Mouse (Mus musculus) heart, embryonic 12.5 days (tissue): Measurements from ENCODE around the gene Olfr66. TPM values are rescaled to one million over a fixed set of nuclear protein-coding genes. Genes with fewer than 3 reads are reported as not detected.

ENCODE experiments used
- polyA plus RNA-seq: library from polyadenylated mRNA; unstranded; fragments of >200 nt; fragmentation: Nextera tagmentation; extraction: Ambion mirVana; gene quantifications from 2 replicates; pipeline ENCODE4 v1.2.1, GENCODE M21; 2016

The Olfr66 gene
- polyA plus RNA-seq, 1 experiment from 2014 or later: not detected

Other genes with a start within 250 kb of the Olfr66 start
- not detected in 2 replicates for gene Olfr622, start 243.6 kb downstream of the Olfr66 start, polyA plus RNA-seq
- gene Olfr623, start 222.6 kb downstream of the Olfr66 start, polyA plus RNA-seq: not detected in 2 replicates
- gene Olfr624, start 215.1 kb downstream of the Olfr66 start, polyA plus RNA-seq: 0.03 and 0.04 TPM in 2 replicates
- gene Olfr625-ps1, start 203.5 kb downstream of the Olfr66 start, polyA plus RNA-seq: not detected in 2 replicates
- not detected in 2 replicates for gene Olfr243, start 171.6 kb downstream of the Olfr66 start, polyA plus RNA-seq
- gene Olfr628, start 155.9 kb downstream of the Olfr66 start, polyA plus RNA-seq: not detected in 2 replicates
- 0.08 TPM in 1 of 2 replicates, not detected in the other for gene Olfr629, start 141.3 kb downstream of the Olfr66 start, polyA plus RNA-seq
- gene Olfr630, start 128.9 kb downstream of the Olfr66 start, polyA plus RNA-seq: not detected in 2 replicates
- not detected in 2 replicates for gene Olfr69, start 114.7 kb downstream of the Olfr66 start, polyA plus RNA-seq
- gene Olfr68, start 106.6 kb downstream of the Olfr66 start, polyA plus RNA-seq: not detected in 2 replicates
- gene Olfr67, start 94.4 kb downstream of the Olfr66 start, polyA plus RNA-seq: not detected in 2 replicates
- 3,072 and 3,403 TPM in 2 replicates for gene Hbb-bt, start 72.3 kb downstream of the Olfr66 start, polyA plus RNA-seq
- 2,689 and 3,022 TPM in 2 replicates for gene Hbb-bs, start 58.2 kb downstream of the Olfr66 start, polyA plus RNA-seq
- 0.50 and 0.56 TPM in 2 replicates for gene Hbb-bh2, start 45.7 kb downstream of the Olfr66 start, polyA plus RNA-seq
- 2,015 and 2,280 TPM in 2 replicates for gene Hbb-bh1, start 43.1 kb downstream of the Olfr66 start, polyA plus RNA-seq
- 31,254 and 35,001 TPM in 2 replicates for gene Hbb-y, start 33.0 kb downstream of the Olfr66 start, polyA plus RNA-seq
- not detected in 2 replicates for gene Olfr64, start 8.2 kb upstream of the Olfr66 start, polyA plus RNA-seq
- gene Olfr65, start 17.2 kb upstream of the Olfr66 start, polyA plus RNA-seq: not detected in 2 replicates
- not detected in 2 replicates for gene Olfr631, start 42.6 kb upstream of the Olfr66 start, polyA plus RNA-seq
- gene Olfr632, start 48.1 kb upstream of the Olfr66 start, polyA plus RNA-seq: not detected in 2 replicates
- not detected in 2 replicates for gene Olfr633, start 58.2 kb upstream of the Olfr66 start, polyA plus RNA-seq
- not detected in 2 replicates for gene Olfr635, start 84.9 kb upstream of the Olfr66 start, polyA plus RNA-seq
- gene Olfr638, start 112.5 kb upstream of the Olfr66 start, polyA plus RNA-seq: 0.18 TPM in 1 of 2 replicates, not detected in the other
- gene Olfr639, start 131.1 kb upstream of the Olfr66 start, polyA plus RNA-seq: 0.03 and 0.04 TPM in 2 replicates
- gene Olfr640, start 139.3 kb upstream of the Olfr66 start, polyA plus RNA-seq: not detected in 2 replicates
- not detected in 2 replicates for gene Olfr641, start 149.2 kb upstream of the Olfr66 start, polyA plus RNA-seq
- gene Olfr642, start 166.4 kb upstream of the Olfr66 start, polyA plus RNA-seq: not detected in 2 replicates
- gene 4930516K23Rik, start 175.2 kb upstream of the Olfr66 start, polyA plus RNA-seq: not detected in 2 replicates
- gene Olfr644, start 185.6 kb upstream of the Olfr66 start, polyA plus RNA-seq: not detected in 2 replicates
- not detected in 2 replicates for gene Olfr645, start 199.2 kb upstream of the Olfr66 start, polyA plus RNA-seq
- not detected in 2 replicates for gene Olfr646, start 218.6 kb upstream of the Olfr66 start, polyA plus RNA-seq
- not detected in 2 replicates for gene Ubqln5, start 243.6 kb upstream of the Olfr66 start, polyA plus RNA-seq